Mouse (Mus musculus) frontal cortex, adult (tissue): Measurements from ENCODE around the gene Plekhm2.

Source experiments
- ATAC-seq: cut with Nextera tagmentation; 2 replicates; pipeline ENCODE4 v1.9.2; 2017; ENCODE audit warnings: mild to moderate bottlenecking, moderate library complexity, mixed read lengths; ENCODE audit not compliant: low TSS enrichment

The Plekhm2 gene

DNA sequence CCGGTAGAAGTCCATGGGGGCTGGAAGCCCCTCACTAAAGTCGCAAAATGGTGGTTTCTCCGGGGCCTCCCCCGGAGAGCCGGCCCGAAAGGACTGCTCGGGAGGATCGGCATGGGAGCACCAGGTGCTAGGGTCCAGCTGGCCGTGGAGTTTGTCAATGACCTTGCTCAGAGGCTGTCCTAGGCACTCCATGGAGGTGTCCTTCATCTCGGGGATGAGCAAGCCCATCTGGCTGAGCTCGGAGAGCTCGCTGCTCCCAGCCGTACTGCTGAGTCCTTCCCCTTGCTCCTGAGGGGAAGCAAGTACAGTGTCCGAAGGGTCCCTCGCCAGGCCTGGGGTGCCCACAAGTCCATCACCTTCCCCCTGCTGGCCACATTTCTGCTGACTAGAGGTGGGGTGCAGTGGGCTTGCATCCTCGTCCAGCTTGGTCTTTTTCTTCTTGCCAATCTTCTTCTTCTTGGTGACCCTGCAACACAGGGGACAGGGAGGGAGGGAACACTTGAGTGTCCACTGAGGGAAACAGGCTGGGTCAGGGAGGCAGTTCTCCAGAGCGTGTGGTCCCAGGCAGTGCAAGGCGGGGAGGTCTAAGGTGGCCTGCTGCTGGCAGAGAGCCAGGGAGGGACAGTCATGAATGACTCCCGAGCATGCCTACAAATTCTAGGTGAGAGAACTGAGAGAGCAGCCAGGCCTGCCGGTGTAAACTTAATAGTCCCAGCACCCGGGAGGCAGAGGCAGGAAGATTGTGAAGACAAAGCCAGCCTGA is 32.4 kb downstream of the Plekhm2 start:
- no peak for ATAC-seq

DNA sequence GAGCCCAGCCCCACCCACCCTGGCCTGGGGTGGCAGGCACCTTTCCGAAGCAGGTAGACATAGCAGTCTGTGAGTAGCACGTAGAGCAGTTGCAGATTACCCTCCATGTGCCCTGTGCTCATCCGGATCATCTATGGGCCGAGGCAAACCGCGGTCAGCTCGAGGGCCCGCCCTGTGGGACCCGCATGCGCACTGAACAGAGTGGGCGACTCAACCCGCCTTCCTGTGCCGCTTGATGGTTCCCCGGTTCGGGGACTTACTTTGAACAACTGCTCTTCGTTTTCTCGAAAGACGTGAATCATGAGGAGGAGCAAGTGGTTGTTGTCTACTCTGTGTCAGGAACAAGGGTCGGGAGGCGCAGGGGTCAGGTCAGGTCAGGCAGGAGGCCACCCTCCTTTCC is 33.4 kb downstream of the Plekhm2 start:
- no peak for ATAC-seq

DNA sequence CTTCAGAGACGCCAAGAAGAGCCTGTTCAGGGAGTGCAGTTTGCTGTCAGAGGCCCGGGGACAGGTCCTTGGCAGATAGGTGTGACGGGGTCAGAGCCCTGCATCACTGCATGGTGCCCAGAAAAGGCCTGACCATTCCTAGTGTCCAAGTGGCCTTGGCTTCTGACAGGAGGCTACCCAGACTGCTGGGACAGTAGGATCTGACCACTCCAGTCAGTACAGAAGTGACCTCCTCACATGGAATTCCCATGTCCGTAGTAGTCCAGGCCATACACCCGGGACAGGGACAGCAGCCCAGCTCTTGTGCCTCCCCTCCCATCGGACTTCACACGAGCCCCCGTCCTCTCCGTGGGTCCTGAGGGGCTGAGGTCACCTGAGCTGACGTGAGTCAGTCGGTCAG is 34.7 kb downstream of the Plekhm2 start:
- ATAC-seq, result no peak

DNA sequence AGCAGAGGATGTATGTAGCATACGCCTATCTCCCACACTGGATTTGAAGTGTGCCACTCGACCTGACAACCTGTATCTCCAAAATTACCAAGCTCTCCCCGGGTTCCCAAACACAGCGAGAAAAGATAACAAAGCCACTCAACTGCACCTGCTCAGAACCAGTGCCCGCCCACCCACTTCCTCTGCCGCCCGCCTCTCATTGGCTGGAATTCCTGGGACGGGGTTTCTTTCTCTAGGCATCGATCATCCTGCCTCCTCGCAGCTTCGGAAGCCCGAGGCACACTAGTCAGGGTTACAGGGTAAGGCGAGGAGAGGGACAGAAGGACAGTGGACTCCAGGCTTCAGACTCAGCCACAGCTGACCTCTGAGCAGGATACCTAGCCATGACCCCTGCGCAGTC is 36.0 kb downstream of the Plekhm2 start:
- ATAC-seq, result no peak

DNA sequence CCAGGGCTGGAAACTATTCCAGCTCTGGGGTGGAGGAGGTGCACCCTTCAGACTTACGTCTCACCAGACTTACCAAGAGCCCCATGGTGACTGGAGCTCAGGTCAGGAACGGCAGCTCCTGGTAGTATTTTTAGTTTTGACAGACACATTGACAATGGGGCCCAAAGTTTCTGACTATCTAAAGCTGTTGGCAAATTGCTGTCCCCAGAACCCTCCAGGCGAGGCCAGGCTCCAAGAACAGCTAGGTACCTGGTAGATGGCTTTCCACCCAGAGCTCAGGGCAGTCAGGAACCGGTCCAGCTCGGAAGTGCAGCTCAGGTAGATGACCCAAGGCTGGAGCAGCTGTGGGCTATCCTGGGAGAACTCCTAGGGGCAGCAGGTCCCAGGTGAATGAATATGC is 37.2 kb downstream of the Plekhm2 start:
- no peak for ATAC-seq

DNA sequence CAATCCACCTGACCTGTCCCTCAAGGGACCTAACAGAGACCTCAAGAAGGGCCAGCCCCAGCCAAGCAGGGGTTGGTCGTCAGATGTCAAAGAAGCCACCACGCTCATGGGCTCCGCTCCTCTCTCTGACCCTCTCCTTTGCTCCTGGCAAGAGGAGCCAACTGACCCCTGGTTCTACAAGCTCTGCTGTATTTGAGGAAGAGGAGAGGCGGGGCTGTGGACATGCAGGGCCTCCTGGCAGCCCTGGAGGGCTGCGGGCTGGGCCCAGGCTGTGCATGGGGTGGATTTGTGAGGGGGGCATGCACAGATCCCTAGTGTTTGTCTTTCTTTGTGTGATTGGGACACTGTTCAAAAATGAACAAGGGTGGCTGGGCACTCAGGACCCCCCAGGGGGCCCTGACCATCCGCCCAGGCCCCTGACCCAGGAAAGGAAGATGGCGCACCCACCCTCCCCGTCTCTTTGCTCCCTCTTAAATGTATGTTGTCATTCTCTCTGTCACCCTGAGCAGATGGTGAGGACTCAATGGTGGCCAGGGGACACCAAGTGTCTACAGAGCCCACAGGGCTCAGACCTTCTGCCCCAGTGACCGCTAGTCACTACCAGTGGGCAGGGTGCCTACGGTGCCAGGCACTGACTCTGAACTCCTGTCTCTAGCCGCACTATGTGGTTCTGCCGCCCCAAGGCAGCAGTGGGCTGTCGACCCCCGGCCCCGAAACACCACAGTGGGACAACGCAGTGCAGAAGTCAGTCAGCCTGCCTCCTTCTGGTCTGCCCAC is 38.7 kb downstream of the Plekhm2 start:
- ATAC-seq, result no peak

DNA sequence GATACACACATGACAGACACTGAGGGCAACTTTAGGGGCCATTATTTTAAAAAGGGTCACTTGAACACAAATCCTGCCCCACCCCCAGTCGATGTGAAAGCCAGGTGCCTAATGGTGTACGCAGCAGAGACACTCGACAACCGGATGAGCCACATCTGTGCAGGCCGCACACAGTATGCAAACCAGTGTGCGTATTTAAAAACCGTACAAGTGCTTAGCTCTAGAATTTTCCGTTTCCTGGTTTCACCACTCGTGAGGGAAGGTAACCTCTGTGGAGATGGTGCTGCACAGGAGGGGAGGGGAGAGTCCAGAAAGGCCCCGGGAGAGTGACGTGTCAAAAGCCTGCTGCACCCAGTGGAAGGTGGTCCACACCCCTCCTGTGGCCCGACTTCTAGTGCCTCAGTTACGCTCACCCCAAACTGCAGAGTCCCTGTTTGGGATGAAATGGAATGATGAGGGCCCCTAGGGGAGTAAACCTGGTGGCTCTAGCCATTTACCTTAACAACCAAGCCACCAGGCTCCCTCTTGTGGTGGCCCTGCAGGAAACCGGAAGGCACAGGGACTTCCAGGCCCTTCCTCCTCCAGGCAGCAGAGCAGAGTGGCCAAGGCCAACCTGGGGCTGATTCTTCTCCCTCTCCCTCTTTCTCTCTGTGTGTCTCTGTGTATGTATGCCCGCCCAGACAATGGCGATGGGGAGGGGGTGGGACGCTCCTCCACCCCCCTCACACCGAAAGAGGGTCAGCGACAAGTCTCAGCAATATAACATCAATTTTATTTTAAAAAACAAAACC is 39.5 kb downstream of the Plekhm2 start:
- ATAC-seq, result peak; percentile 57

DNA sequence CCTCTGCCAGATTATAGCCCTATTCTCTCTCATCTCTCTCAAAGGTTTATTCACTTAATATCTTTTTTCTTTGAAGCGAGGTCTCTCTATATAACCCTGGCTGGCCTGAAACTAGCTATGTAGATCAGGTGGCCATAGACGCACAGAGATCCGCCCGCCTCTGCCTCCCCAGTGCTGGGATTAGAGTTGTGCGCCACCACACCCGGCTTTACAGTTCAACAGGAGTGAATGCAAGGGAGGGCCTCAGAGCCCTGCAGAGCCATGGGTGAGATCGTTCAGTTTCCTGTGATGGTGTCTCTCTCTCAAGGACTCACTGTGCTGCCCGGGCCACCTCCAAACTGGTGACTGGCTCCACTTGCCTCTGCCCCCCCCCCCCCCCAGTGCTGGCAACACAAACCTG is 40.6 kb downstream of the Plekhm2 start:
- no peak for ATAC-seq

DNA sequence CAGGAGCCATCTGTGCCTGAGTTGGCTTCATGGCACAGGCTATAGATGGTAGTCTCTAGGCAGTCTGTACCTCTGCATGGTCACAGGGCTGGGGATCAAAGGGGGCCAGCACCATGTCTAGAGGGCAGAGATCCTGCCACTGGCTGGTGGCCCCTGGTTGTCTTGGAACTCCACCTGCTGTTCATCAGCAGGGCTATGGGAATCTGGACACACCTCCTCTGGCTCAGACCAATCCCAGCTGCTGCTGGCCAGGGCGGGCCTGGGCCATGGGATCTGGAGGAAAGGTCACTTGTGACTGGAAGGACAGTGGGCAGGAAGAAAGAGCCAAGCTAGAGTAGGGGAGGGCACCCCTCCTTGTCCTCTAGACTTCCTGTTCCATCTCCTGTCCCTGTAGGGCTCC is 41.0 kb downstream of the Plekhm2 start, which contains the start of gene Slc25a34:
Slc25a34 (minus strand) TSS at position 156 of the 400 bp plus-strand sequence.
- ATAC-seq, result peak; percentile 43; the same call in 1 of the 2 replicates

DNA sequence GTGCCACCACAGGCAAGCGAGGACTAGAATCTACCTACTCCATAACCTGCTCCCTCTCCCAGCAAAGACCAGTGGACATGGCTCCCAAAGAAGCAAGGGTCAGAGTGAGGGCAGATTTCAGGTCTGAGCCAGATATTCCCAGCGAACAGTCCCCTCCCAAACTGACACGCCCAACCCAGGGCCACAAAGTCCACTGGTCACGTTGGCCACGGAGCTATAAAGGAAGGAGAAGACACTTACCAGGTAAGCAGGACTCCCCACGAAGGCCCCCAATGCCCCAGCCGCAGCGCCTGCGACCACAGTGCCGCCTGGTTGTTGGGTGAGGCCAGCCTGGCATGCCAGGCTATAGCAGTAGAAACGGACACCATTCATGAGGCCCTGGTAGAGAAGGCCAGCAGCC is 41.7 kb downstream of the Plekhm2 start:
- ATAC-seq, result no peak

DNA sequence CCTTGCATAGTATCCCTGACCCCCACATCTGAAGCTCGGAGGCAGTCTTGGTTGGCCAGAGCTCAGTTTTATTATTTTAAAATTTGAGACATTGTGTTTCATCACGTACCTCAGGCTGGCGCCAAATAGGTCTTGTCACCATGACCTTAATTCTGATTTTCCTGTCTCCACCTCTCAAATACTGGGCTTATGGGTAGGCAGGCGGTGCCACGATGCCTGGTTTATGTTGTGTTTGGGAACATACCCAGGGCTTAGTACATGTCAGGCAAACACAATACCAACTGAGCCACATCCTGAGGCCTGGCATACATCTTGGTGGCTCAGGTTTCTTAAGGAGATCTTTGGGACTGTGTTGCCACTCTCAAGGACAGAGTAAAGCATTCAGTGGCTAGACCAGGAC is 42.1 kb downstream of the Plekhm2 start:
- no peak for ATAC-seq

DNA sequence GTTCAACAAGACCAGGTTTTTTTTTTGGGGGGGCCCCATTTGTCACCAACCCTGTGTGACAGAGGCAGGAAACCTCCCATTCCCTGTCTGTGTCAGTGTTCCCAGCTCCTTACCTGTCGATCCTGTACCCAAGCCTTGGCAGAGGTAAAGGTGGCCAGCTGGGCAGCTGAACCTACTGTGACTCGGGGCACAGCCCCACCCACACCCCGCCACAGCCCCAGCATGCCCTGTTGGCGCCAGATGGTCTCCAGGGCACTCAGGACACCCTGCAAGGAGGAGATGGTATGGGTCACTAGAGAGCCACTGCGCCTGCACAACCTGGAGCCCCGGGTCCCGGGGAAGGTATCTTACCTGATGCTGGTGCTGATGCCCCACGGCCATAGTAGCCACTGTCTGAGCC is 42.6 kb downstream of the Plekhm2 start:
- ATAC-seq, result no peak

DNA sequence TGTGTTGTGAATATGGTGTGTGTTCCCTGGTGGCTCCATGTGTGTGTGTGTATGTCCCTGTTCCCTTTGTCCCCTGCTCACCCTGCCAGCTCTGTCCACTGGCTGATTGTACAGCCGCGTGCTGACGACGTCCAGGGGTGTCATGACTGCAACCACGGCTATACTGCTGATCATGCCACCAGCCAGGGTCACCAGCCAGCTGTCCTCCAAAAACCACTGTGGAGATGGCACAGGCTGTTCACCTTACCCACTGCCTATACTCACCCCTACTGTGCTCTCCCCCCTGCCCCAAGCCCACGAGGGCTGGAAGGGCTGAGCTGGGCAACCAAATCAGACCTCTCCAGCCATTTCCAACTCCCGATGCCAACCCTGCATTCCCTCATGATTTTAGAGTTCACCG is 43.4 kb downstream of the Plekhm2 start:
- no peak for ATAC-seq

DNA sequence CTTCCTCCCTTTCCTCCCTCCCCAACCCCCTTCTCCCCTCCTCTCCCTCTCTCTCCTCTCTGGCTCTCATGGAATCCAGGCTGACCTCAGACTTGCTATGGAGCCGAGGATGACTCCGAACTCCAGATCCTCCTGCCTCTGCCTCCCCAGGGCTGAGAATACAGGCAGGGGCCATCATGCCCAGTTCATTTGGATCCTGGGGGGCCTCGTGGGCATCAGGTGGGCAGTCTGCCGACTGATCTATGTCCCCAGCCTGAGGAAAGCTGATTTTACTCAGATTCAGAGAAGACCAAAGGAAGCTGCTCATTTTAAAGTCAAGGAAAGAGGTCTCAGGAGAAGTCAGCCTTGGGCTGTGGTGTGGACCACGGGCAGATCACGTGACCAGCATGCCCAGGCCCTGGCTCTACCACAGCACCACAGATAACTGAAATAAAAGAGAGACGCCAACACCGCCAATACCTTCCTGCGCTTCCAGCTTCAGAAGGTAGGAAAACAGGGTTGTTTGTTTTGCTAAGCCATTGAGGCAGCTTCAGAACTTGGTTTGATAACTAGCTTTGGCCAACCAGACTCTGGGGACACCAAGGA is 45.3 kb downstream of the Plekhm2 start:
- no peak for ATAC-seq

DNA sequence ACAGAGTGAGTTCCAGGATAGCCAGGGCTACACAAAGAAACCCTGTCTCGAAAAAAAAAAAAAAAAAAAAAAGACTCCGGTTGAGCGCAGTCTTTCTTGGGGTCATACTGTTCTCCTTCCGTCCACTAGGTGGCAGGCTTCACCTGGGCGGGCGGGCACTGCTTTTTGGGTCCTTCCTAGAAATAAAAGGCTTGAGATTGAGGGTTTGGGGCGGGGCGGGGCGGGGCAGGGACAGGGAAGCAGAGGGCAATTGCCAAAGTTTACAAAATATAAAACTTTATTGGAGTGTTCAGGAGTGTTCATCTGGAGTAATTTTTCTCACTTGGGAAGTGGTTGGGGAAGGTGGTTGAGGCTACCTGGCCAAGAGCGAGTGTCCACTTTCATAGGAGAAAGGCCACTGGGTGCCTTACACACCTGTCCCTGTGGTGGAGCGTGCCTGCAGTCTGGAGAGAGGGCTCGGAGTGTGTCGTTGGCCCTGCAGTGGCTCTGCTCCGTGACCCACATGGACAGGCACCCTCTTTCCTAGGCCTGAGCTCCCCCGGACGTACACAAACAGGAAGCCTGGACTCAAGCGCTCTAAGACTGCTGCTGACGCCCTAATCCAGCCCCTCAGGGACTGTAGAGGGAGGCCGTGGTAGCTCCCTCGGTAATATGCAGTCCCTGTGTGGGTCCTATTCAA is 46.0 kb downstream of the Plekhm2 start, which contains the start of gene Tmem82:
Tmem82 (minus strand) TSS at position 69 of the 679 bp plus-strand sequence.
- ATAC-seq, result no peak

DNA sequence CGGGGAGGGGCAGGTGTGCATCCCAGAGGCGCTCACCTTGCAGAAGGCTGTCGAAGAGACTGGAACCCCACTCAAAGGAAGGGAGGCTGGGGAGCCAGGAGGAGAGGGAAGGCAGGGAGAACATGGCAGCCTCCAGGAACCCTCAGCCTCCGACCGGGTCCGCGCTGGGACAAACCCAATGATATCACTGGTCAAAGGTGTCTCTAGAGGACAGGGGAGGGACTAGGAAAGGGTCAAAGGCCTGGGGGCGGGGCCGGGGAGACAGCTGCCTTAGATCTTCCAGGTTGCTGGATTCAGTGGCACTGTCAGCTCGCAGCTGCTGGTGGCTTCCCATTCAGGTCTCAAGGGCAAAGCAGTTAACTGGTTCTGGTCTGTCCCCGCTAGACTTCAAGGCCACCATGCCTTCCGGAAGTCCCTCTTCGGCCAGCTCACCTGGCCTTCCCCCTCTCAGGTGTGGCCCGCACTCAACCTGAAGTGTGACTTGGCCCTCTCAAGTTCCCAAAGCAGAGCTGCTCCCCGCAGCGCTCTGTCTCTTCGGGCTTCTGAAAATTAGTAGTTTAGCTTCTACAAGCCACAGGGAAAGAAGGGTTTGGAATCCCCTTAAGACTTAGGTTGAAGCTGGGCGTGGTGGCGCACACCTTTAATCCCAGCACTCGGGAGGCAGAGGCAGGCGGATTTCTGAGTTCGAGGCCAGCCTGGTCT is 46.7 kb downstream of the Plekhm2 start:
- no peak for ATAC-seq

DNA sequence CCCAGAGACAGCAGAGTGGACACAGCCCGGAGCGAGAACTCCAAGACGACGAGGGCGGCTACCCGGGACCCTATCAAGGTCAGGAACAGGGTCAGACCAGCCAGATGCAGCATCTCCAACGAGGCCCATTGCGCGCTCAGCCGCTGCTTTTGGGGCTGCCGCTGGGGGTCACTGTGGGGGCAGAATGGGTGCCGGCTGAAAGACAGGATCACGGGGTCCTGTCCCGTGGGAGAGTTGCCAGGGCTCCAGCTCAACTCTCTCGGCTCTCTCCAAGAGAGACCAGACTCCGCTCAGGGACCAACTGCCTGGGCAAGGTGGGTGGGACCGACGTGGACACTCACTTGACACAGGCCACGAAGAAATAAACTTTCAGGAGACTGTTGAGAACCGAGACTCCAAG is 47.4 kb downstream of the Plekhm2 start:
- ATAC-seq, result 0 out of 2 replicates have a peak, but pooled peaks have one; percentile 20

DNA sequence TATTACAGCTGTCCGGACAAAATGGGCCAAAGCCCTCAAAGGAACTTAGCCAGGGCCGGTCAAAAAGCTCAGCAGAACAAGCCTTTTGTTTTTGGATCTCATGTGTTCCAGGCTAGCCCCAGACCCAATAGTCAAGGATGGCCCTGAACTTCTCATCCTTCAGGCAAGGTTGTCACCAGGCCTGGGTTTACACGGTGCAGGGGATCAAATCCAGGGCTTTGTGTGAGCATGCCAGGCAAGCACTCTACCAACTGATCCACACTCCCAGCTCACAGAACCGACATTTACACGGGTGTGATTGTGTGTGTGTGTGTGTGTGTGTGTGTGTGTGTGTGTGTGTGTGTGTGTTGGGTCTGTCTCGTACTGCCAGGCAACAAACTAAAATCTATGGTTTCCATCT is 47.9 kb downstream of the Plekhm2 start:
- ATAC-seq, result no peak

DNA sequence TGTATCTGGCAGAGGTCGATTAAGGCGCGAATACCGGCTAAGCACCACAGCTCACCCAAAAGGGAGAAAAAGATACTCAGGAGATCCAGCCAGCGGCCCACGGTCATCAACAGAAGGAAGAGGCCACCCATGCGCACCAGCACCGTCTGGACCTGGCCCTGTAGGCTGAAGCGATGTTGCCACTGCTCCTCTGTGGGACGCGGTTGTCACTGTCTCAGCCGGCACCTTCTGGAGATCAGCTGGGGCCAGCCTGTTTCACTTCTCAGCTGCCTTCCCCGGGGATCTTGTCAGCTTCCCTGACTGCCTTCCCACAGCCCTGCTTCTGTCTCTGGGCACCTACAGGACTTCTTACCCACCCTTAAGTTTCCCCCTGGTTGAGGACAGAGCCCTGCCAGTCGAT is 49.8 kb downstream of the Plekhm2 start:
- ATAC-seq, result no peak

DNA sequence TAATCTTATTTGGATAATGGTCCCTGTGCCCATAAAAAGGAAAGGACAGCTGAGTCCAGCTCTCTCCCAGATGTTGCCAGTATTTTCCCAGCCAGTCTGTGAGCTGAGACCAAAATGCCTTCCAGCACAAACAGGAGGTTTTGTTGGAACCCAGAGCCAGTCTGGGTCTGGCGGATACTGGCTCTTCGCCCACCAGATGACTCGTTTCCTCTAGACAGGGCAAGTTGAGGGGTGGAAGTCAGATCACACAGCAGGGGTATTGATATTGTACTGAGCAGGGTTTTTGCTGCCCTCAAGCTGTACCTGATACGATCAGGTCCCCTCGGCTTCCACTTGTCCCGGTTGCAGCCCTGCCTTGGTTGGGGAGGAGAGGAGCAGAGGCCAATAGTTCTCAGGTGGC is 55.2 kb downstream of the Plekhm2 start:
- no peak for ATAC-seq

DNA sequence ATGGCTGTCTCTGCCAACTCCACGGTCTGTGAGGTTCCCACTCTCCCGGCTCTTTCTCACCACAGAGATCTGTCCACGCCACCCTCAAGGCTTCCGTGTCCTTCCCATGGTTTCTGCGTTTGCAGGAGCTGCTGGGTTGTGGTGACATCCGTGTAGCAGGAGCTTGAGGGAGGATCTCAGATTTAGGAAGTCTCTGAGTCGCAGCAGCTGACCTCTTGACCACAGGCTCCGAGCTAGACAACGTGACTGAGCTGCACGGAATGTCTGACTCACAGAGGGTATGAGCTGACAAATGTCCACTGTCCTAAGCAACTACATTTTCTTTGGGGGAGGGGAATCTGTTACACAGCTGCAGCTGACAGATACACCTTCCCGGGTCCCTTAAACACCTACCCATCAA is 58.8 kb downstream of the Plekhm2 start, which contains the start of gene Fblim1:
Fblim1 (minus strand) TSS at position 236 of the 400 bp plus-strand sequence.
- ATAC-seq, result no peak
